Mouse (Mus musculus) MEL (cell line): ENCODE results near the gene Lmntd1. TPM values are rescaled to one million over a fixed set of nuclear protein-coding genes. Genes with fewer than 3 reads are reported as not detected.

Experiments
- DNase-seq: peaks from one replicate; pipeline ENCODE4 v3.0.0; 2011; ENCODE audit warnings: low read depth, low spot score
- H3K27ac ChIP-seq: 2 replicates; pipeline ENCODE4 v1.5.1; 2012; ENCODE audit warnings: low read depth, mild to moderate bottlenecking, control low read depth, low read length, moderate library complexity; ENCODE audit not compliant: control insufficient read depth
- H3K27me3 ChIP-seq, 2 experiments: fragments of 150-350 bp in 1 of 2; sonication (generic) in 1 of 2; 2 replicates each; pipeline ENCODE4 v1.6.1; 2012; ENCODE audit warnings: low read length in 2 of 2, mild to moderate bottlenecking in 2 of 2, improper control_type of control experiment in 1 of 2, moderate library complexity in 1 of 2; ENCODE audit not compliant: insufficient read depth in 2 of 2, control insufficient read depth in 1 of 2
- H3K36me3 ChIP-seq, 2 experiments: 2 replicates each; pipeline ENCODE4 v1.6.1; 2012 to 2014; ENCODE audit warnings: low read length in 2 of 2, improper control_type of control experiment in 1 of 2, inconsistent platforms in 1 of 2, mild to moderate bottlenecking in 1 of 2; ENCODE audit not compliant: insufficient read depth in 2 of 2, control insufficient read depth in 1 of 2
- H3K4me1 ChIP-seq, 2 experiments: fragments of 150-350 bp in 1 of 2; sonication (generic) in 1 of 2; 2 replicates each; pipeline ENCODE4 v1.6.1; 2012; ENCODE audit warnings: low read length in 2 of 2, improper control_type of control experiment in 1 of 2, mild to moderate bottlenecking in 1 of 2; ENCODE audit not compliant: insufficient read depth in 2 of 2, control insufficient read depth in 1 of 2
- H3K4me3 ChIP-seq, 2 experiments: fragments of 150-350 bp in 1 of 2; sonication (generic) in 1 of 2; 2 replicates each; pipeline ENCODE4 v1.5.1; 2012; ENCODE audit warnings: low read depth in 2 of 2, low read length in 2 of 2, mild to moderate bottlenecking in 2 of 2, moderate library complexity in 2 of 2, control low read depth in 1 of 2, improper control_type of control experiment in 1 of 2; ENCODE audit not compliant: control insufficient read depth in 1 of 2, insufficient read depth in 1 of 2
- H3K79me2 ChIP-seq: 2 replicates; pipeline ENCODE4 v1.6.1; 2012; ENCODE audit warnings: mild to moderate bottlenecking, low read length, moderate library complexity; ENCODE audit not compliant: control insufficient read depth, poor library complexity, insufficient read depth
- H3K9ac ChIP-seq: 2 replicates; pipeline ENCODE4 v1.6.1; 2012; ENCODE audit warnings: low read depth, mild to moderate bottlenecking, control low read depth, low read length, moderate library complexity; ENCODE audit not compliant: control insufficient read depth, poor library complexity, severe bottlenecking
- H3K9me3 ChIP-seq: fragments of 150-350 bp; sonication (generic); replicated peaks from 2 replicates; pipeline ENCODE4 v1.6.1; 2012; ENCODE audit warnings: mild to moderate bottlenecking, low read length, improper control_type of control experiment, moderate library complexity; ENCODE audit not compliant: insufficient read depth
- BHLHE40 ChIP-seq: IDR thresholded peaks from 2 replicates; pipeline ENCODE4 v1.6.1; 2012; ENCODE audit warnings: low read depth, mild to moderate bottlenecking, inconsistent platforms, low read length, improper control_type of control experiment, borderline replicate concordance
- CHD1 ChIP-seq: IDR thresholded peaks from 2 replicates; pipeline ENCODE4 v1.6.1; 2012; ENCODE audit warnings: low read depth, mild to moderate bottlenecking, inconsistent platforms, low read length, improper control_type of control experiment
- CHD2 ChIP-seq: IDR thresholded peaks from 2 replicates; pipeline ENCODE4 v1.6.1; 2011; ENCODE audit warnings: low read length, improper control_type of control experiment
- E2F4 ChIP-seq: IDR thresholded peaks from 2 replicates; pipeline ENCODE4 v1.6.1; 2011; ENCODE audit warnings: low read depth, low read length, improper control_type of control experiment, borderline replicate concordance
- ELF1 ChIP-seq: IDR thresholded peaks from 2 replicates; pipeline ENCODE4 v1.6.1; 2014; ENCODE audit warnings: low read depth, mild to moderate bottlenecking, inconsistent platforms, low read length, improper control_type of control experiment, moderate library complexity
- EP300 ChIP-seq, 2 experiments: IDR thresholded peaks; 2 replicates each; pipeline ENCODE4 v1.6.1; 2011; ENCODE audit warnings: improper control_type of control experiment in 2 of 2, low read length in 2 of 2, low read depth in 1 of 2, mild to moderate bottlenecking in 1 of 2
- GABPA ChIP-seq: IDR thresholded peaks from 2 replicates; pipeline ENCODE4 v1.6.1; 2012; ENCODE audit warnings: low read depth, mild to moderate bottlenecking, inconsistent platforms, low read length, improper control_type of control experiment, moderate library complexity
- JUND ChIP-seq: IDR thresholded peaks from 2 replicates; pipeline ENCODE4 v1.6.1; 2011; ENCODE audit warnings: low read depth, mild to moderate bottlenecking, improper control_type of control experiment, low read length
- MAFK ChIP-seq: IDR thresholded peaks from 2 replicates; pipeline ENCODE4 v1.6.1; 2011; ENCODE audit warnings: low read depth, mild to moderate bottlenecking, low read length, improper control_type of control experiment, borderline replicate concordance
- MAZ ChIP-seq: IDR thresholded peaks from 2 replicates; pipeline ENCODE4 v1.6.1; 2012; ENCODE audit warnings: low read depth, mild to moderate bottlenecking, inconsistent platforms, low read length, improper control_type of control experiment
- MEF2A ChIP-seq: IDR thresholded peaks from 2 replicates; pipeline ENCODE4 v1.6.1; 2014; ENCODE audit warnings: low read depth, mild to moderate bottlenecking, inconsistent platforms, low read length, improper control_type of control experiment; ENCODE audit not compliant: poor library complexity, insufficient replicate concordance, severe bottlenecking; ENCODE audit errors: extremely low read depth
- NRF1 ChIP-seq: IDR thresholded peaks from 2 replicates; pipeline ENCODE4 v1.6.1; 2014; ENCODE audit warnings: low read depth, mild to moderate bottlenecking, inconsistent platforms, low read length, improper control_type of control experiment, moderate library complexity; ENCODE audit not compliant: poor library complexity, insufficient read depth, severe bottlenecking
- POLR2A ChIP-seq, 2 experiments: IDR thresholded peaks; 2 replicates each; pipeline ENCODE4 v1.6.1; 2011 to 2012; ENCODE audit warnings: low read length in 2 of 2, mild to moderate bottlenecking in 2 of 2, control low read depth in 1 of 2, improper control_type of control experiment in 1 of 2, low read depth in 1 of 2, moderate library complexity in 1 of 2; ENCODE audit not compliant: control insufficient read depth in 1 of 2, insufficient read depth in 1 of 2, poor library complexity in 1 of 2
- POLR2AphosphoS5 ChIP-seq: IDR thresholded peaks from 2 replicates; pipeline ENCODE4 v1.6.1; 2012; ENCODE audit warnings: low read depth, borderline replicate concordance, mild to moderate bottlenecking, inconsistent platforms, low read length, moderate library complexity, mixed read lengths
- RAD21 ChIP-seq: IDR thresholded peaks from 2 replicates; pipeline ENCODE4 v1.6.1; 2011; ENCODE audit warnings: mild to moderate bottlenecking, low read depth, low read length, improper control_type of control experiment
- SIN3A ChIP-seq: IDR thresholded peaks from 2 replicates; pipeline ENCODE4 v1.6.1; 2012; ENCODE audit warnings: low read length, improper control_type of control experiment, inconsistent platforms
- SMC3 ChIP-seq: IDR thresholded peaks from 2 replicates; pipeline ENCODE4 v1.6.1; 2011; ENCODE audit warnings: low read depth, low read length, improper control_type of control experiment
- TAL1 ChIP-seq: IDR thresholded peaks from 2 replicates; pipeline ENCODE4 v1.6.1; 2012; ENCODE audit warnings: mild to moderate bottlenecking, inconsistent platforms, low read length, moderate library complexity, mixed read lengths
- TBP ChIP-seq: IDR thresholded peaks from 2 replicates; pipeline ENCODE4 v1.8.0; 2011; ENCODE audit warnings: low read depth, low read length, improper control_type of control experiment
- TCF12 ChIP-seq: IDR thresholded peaks from 2 replicates; pipeline ENCODE4 v1.6.1; 2014; ENCODE audit warnings: low read depth, mild to moderate bottlenecking, inconsistent platforms, low read length, improper control_type of control experiment, moderate library complexity
- USF1 ChIP-seq: IDR thresholded peaks from 2 replicates; pipeline ENCODE4 v1.6.1; 2014; ENCODE audit warnings: low read depth, mild to moderate bottlenecking, inconsistent platforms, low read length, improper control_type of control experiment, moderate library complexity
- USF2 ChIP-seq, 2 experiments: IDR thresholded peaks; 2 replicates each; pipeline ENCODE4 v1.6.1; 2011 to 2012; ENCODE audit warnings: improper control_type of control experiment in 2 of 2, low read length in 2 of 2, borderline replicate concordance in 1 of 2, inconsistent platforms in 1 of 2, low read depth in 1 of 2, mild to moderate bottlenecking in 1 of 2; ENCODE audit not compliant: insufficient read depth in 1 of 2
- ZNF384 ChIP-seq: IDR thresholded peaks from 2 replicates; pipeline ENCODE4 v1.6.1; 2012; ENCODE audit warnings: low read depth, mild to moderate bottlenecking, inconsistent platforms, low read length, improper control_type of control experiment
- polyA plus RNA-seq, 2 experiments: library from polyadenylated mRNA; stranded (reverse) in 1 of 2; unstranded in 1 of 2; fragments of >175 nt in 1 of 2; fragments of >200 nt in 1 of 2; gene quantifications; 2 replicates each; pipeline versions ENCODE4 v1.2.1 to v1.2.4; 2012; ENCODE audit warnings: low replicate concordance in 2 of 2, low read depth in 1 of 2; ENCODE audit not compliant: insufficient read length in 2 of 2, insufficient read depth in 1 of 2, missing spikeins in 1 of 2
- total RNA-seq: library from RNA; depleted of rRNA; stranded (reverse); fragments of 300-350 nt; gene quantifications from 2 replicates; pipeline ENCODE4 v1.2.3, GENCODE M21; 2012

Lmntd1 gene
- total and polyA plus RNA-seq, 3 experiments = not detected

GRCm38 (mm10) chr6:145483318-145483674 is 130.8 kb downstream of the Lmntd1 start:
- TF ChIP-seq GABPA = no peak
- TF ChIP-seq CHD1 = no peak
- TF ChIP-seq USF1 = no peak
- no peak for TF ChIP-seq TAL1
- no peak for TF ChIP-seq TBP
- no peak for TF ChIP-seq MAFK
- TF ChIP-seq RAD21 = no peak
- TF ChIP-seq TCF12 = no peak
- TF ChIP-seq MAZ = no peak
- TF ChIP-seq ELF1 = no peak
- TF ChIP-seq POLR2AphosphoS5 = no peak
- H3K9ac ChIP-seq = no peak overlapping the region
- no peaks in the 10 kb centered on the region for H3K36me3 ChIP-seq
- no peaks in the 10 kb centered on the region for H3K79me2 ChIP-seq
- H3K27ac ChIP-seq = no peak overlapping the region
- DNase-seq = no peak
- no peaks in the 10 kb centered on the region for H3K27me3 ChIP-seq
- H3K4me3 ChIP-seq = no peak overlapping the region
- no peaks in the 10 kb centered on the region for H3K4me1 ChIP-seq
- no peaks in the 10 kb centered on the region for H3K9me3 ChIP-seq

- no peaks in the 10 kb centered on the region for H3K36me3 ChIP-seq
- H3K27ac ChIP-seq = no peak overlapping the region
- H3K9ac ChIP-seq = no peak overlapping the region
- no peak for TF ChIP-seq TBP
- no peak for TF ChIP-seq NRF1
- TF ChIP-seq SIN3A = no peak
- TF ChIP-seq MEF2A = no peak
- TF ChIP-seq CHD2 = no peak
- TF ChIP-seq CHD1 = no peak
- no peak for TF ChIP-seq USF2 (IDR thresholded peaks at IDR 0.05; ENCODE audit: borderline replicate concordance in 1 of 2, insufficient read depth in 1 of 2, low read depth in 1 of 2, low read length in 2 of 2)
- TF ChIP-seq BHLHE40 = no peak
- TF ChIP-seq POLR2A (IDR thresholded peaks at IDR 0.05; ENCODE audit: control insufficient read depth in 1 of 2, insufficient read depth in 1 of 2, low read depth in 1 of 2, low read length in 2 of 2, poor library complexity in 1 of 2) = no peak
- no peak for TF ChIP-seq ZNF384
- no peak for TF ChIP-seq EP300 (IDR thresholded peaks at IDR 0.05; ENCODE audit: low read depth in 1 of 2, low read length in 2 of 2)
- TF ChIP-seq POLR2AphosphoS5 = no peak
- TF ChIP-seq MAZ = no peak
- TF ChIP-seq SMC3 = no peak
- no peak for TF ChIP-seq USF1
- no peak for TF ChIP-seq E2F4
- no peak for TF ChIP-seq JUND
- no peak overlapping the region for H3K4me3 ChIP-seq
- no peaks in the 10 kb centered on the region for H3K79me2 ChIP-seq
- DNase-seq = no peak
- H3K4me1 ChIP-seq = no peaks in the 10 kb centered on the region
- H3K27me3 ChIP-seq = no peaks in the 10 kb centered on the region
- H3K9me3 ChIP-seq = no peaks in the 10 kb centered on the region
Measured at GRCm38 (mm10) chr6:145482656-145483317, 131.3 kb downstream of the Lmntd1 start.
